Mouse (Mus musculus): Measurements from ENCODE around the gene Ptpa.

DNA sequence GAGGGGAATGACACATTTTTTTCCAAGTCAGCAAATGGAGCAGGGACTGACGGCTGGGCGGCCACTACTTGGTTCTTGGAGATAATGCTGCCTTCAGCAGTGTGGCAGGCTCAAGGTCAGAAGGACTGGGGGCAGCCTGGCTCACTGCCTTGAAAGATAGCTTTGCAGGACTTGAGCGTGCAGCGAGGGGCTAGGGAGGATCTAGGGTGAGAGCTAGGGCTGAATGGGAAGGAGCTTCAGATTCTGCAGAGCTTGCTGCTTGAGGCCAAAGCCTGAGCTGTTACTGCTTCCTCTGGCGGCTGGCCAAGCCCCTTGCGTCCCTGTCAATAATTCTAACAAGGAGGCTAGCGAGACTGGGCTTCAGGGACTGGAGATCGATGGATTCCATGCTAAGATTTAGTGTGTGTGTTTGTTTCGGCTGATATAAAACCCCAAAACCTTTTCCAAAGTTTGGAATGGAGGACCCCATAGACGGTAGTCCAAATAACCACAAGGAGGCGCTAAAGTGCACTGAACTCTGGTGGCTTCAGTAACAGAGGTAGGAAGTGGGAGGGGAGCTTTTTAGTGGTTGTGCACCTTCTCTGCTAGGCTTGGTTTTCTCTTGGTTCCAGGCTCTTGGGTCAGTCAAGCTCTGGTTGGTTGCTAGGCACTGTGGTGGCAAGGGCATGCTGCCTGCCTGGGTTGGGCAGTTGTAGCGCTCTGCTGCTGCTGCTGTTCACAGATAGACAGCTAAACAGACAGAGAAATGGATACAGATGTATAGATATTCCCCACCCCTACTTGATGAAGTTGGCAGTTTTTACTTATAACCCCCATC, 25.1 kb downstream of the Ptpa start:
- TF ChIP-seq CTCF (IDR thresholded peaks at IDR 0.05; ENCODE audit: control insufficient read depth, insufficient read depth, insufficient read length) (peak; percentile 12), MAX (IDR thresholded peaks at IDR 0.05) (peak; percentile 13)

Data from C2C12 (cell line).